Mouse (Mus musculus) C2C12 (cell line): ENCODE measurements at regions not wholly inside any gene's neighbourhood (a gene's known extent, or its start where the extent isn't known, plus 50 kb on each side); places are given as distances from the start of the nearest gene placed in this dataset.

ENCODE experiments used
- H3K27me3 ChIP-seq: one replicate; pipeline ENCODE4 v1.6.1; 2011; ENCODE audit not compliant: control insufficient read depth, insufficient read depth, insufficient read length
- H3K36me3 ChIP-seq: one replicate; pipeline ENCODE4 v1.6.1; 2011; ENCODE audit not compliant: control insufficient read depth, insufficient read depth
- H3K4me3 ChIP-seq: one replicate; pipeline ENCODE4 v1.5.1; 2011; ENCODE audit warnings: mild to moderate bottlenecking, control low read depth; ENCODE audit not compliant: poor library complexity, insufficient read depth, severe bottlenecking
- H3K79me2 ChIP-seq: one replicate; pipeline ENCODE4 v1.6.1; 2011; ENCODE audit not compliant: control insufficient read depth, insufficient read depth
- H3K79me3 ChIP-seq: one replicate; pipeline ENCODE4 v1.6.1; 2011; ENCODE audit warnings: low read depth, control low read depth
- H3ac ChIP-seq: one replicate; pipeline ENCODE3; 2011; ENCODE audit warnings: low read depth; ENCODE audit not compliant: control insufficient read depth, insufficient read length
- CEBPB ChIP-seq: IDR thresholded peaks from one replicate; pipeline ENCODE4 v1.6.1; 2011; ENCODE audit warnings: low read depth, mild to moderate bottlenecking, control low read depth, moderate library complexity
- CTCF ChIP-seq: IDR thresholded peaks from one replicate; pipeline ENCODE4 v1.5.1; 2011; ENCODE audit not compliant: control insufficient read depth, insufficient read depth, insufficient read length
- FOSL1 ChIP-seq: IDR thresholded peaks from one replicate; pipeline ENCODE4 v1.8.0; 2011; ENCODE audit warnings: mild to moderate bottlenecking, low read length; ENCODE audit not compliant: poor library complexity, insufficient read depth, severe bottlenecking
- MAX ChIP-seq: IDR thresholded peaks from one replicate; pipeline ENCODE4 v1.6.1; 2011; ENCODE audit warnings: mild to moderate bottlenecking, control low read depth
- MYOD1 ChIP-seq: IDR thresholded peaks from one replicate; pipeline ENCODE4 v1.6.1; 2011; ENCODE audit warnings: low read depth; ENCODE audit not compliant: control insufficient read depth, insufficient read length
- MYOG ChIP-seq: IDR thresholded peaks from one replicate; pipeline ENCODE4 v1.6.1; 2011; ENCODE audit not compliant: control insufficient read depth, insufficient read length; ENCODE audit errors: extremely low read depth
- USF1 ChIP-seq: IDR thresholded peaks from one replicate; pipeline ENCODE4 v1.6.1; 2011; ENCODE audit warnings: low read depth, mild to moderate bottlenecking, control low read depth, moderate library complexity

DNA sequence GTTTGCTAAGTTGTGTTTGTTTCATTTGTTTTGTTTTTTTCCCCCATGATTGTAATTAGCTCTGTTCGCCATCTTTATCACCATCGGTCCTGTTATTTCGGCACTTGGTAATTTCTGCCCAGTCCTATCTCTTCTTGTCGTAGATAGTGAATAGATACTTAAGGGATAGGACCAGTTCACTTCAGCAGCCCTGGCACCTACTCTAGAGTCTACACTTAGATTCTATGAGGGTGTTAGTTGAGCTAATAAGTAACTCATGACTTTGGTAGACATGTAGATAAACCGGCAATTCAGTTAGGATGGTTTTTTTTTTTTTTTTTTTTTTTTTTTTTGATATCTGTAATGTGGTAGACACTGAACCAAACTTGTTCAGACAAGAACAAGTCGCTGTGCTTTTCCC, 72.5 kb upstream of the Bmper start:
- H3K27me3 ChIP-seq, result no peaks in the 10 kb centered on the region
- TF ChIP-seq USF1 (no peak), FOSL1 (no peak), MAX (no peak), CTCF (no peak), CEBPB (no peak), MYOD1 (no peak), MYOG (no peak)
- H3K36me3 ChIP-seq, result no peaks in the 10 kb centered on the region

DNA sequence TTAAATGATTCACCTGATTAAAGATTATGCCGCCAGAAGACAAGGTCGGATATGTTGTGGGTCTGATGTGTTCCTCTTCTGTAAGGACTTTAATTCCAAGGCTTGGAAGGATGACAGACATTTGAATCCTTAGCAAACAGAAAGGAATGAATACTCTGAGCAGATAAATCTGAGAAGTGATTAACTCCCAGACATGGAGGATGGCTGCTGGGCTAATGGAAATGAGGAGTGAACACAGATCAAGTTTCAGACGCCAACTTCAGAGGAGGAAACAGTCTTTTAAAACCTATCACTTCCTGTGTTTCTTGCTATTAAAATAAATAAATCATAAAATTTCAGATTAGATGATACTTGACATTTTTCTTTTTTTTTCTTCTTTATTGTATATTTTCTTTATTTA, 72.0 kb upstream of the Bmper start:
- Histone ChIP-seq H3K4me3 (no peak overlapping the region), H3ac (no peak overlapping the region), H3K27me3 (no peaks in the 10 kb centered on the region), H3K79me3 (no peaks in the 10 kb centered on the region), H3K36me3 (no peaks in the 10 kb centered on the region), H3K79me2 (no peaks in the 10 kb centered on the region)
- no peak for TF ChIP-seq MYOG
- no peak for TF ChIP-seq CEBPB
- TF ChIP-seq CTCF, result no peak
- TF ChIP-seq FOSL1, result no peak
- TF ChIP-seq MAX, result no peak
- no peak for TF ChIP-seq MYOD1
- no peak for TF ChIP-seq USF1

More for the DNA sequence above, 72.5 kb upstream of the Bmper start:
- H3K79me2 ChIP-seq, result no peaks in the 10 kb centered on the region
- H3ac ChIP-seq, result no peak overlapping the region
- no peak overlapping the region for H3K4me3 ChIP-seq
- H3K79me3 ChIP-seq, result no peaks in the 10 kb centered on the region

DNA sequence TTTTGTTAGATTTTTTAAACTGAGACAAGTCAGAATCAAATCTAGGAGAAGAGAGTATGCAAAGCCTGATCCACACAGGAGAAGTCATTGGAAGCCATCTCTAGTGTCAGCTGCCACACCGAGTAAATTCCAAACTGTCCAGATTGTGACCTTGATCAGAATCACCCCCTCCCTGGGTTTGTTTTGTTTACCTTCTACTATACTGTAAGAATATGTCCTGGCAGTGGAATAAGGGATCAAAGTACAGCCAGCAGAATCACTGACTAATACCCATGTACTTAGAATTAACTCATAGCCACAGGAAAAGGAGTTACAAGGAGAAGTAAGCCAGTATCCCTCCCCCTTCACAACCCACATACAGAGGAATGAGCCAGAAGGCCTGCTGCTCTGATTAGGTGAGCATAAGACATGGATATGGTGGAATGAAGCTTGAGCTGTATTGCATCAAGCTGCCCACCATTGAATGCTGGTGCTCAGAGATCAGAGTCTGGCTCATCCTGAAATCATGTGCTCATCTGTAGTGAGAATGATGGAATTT, 70.9 kb upstream of the Bmper start:
- no peak for TF ChIP-seq MYOD1
- TF ChIP-seq MAX, result no peak
- no peak for TF ChIP-seq FOSL1
- TF ChIP-seq CTCF, result no peak
- Histone ChIP-seq H3K36me3 (no peaks in the 10 kb centered on the region), H3K4me3 (no peak overlapping the region), H3K27me3 (no peaks in the 10 kb centered on the region), H3ac (no peak overlapping the region), H3K79me2 (no peaks in the 10 kb centered on the region), H3K79me3 (no peaks in the 10 kb centered on the region)

- no peak overlapping the region for H3K4me3 ChIP-seq
- no peaks in the 10 kb centered on the region for H3K79me2 ChIP-seq
- H3K27me3 ChIP-seq, result no peaks in the 10 kb centered on the region
- H3K79me3 ChIP-seq, result no peaks in the 10 kb centered on the region
- no peak for TF ChIP-seq USF1
- TF ChIP-seq CEBPB, result no peak
- TF ChIP-seq FOSL1, result no peak
- no peak for TF ChIP-seq MYOG
- no peak for TF ChIP-seq CTCF
- TF ChIP-seq MYOD1, result no peak
- no peak for TF ChIP-seq MAX
- no peak overlapping the region for H3ac ChIP-seq
- no peaks in the 10 kb centered on the region for H3K36me3 ChIP-seq
These were observed 65.9 kb upstream of the Bmper start for GRCm38 (mm10) chr9:23156820-23157570.

GRCm38 (mm10) chr9:23158499-23158898, 64.4 kb upstream of the Bmper start:
- Histone ChIP-seq H3ac (no peak overlapping the region), H3K79me3 (no peaks in the 10 kb centered on the region), H3K27me3 (no peaks in the 10 kb centered on the region), H3K79me2 (no peaks in the 10 kb centered on the region), H3K4me3 (no peak overlapping the region), H3K36me3 (no peaks in the 10 kb centered on the region)
- TF ChIP-seq FOSL1 (no peak), CTCF (no peak), MYOD1 (no peak), MAX (no peak), CEBPB (no peak)

- H3K36me3 ChIP-seq, result no peaks in the 10 kb centered on the region
- TF ChIP-seq FOSL1 (no peak), MAX (no peak), USF1 (no peak), CTCF (no peak), MYOD1 (no peak), CEBPB (no peak), MYOG (no peak)
- no peak overlapping the region for H3ac ChIP-seq
- H3K27me3 ChIP-seq, result no peaks in the 10 kb centered on the region
- H3K79me3 ChIP-seq, result no peaks in the 10 kb centered on the region
- no peaks in the 10 kb centered on the region for H3K79me2 ChIP-seq
- H3K4me3 ChIP-seq, result no peak overlapping the region
These were observed 61.5 kb upstream of the Bmper start for GRCm38 (mm10) chr9:23161346-23161745.
